Mouse (Mus musculus) cortical plate, adult 2 months (tissue): ENCODE results near the gene Vmn1r215. TPM values are rescaled to one million over a fixed set of nuclear protein-coding genes. Genes with fewer than 3 reads are reported as not detected.
"Not testable (repeated sequence)": the region's sequence is repeated elsewhere in the genome, so short reads cannot be mapped to it uniquely, and the experiment has no call there.

Source experiments
- H3K27ac ChIP-seq: fragments of 200-500 bp; 2 replicates; pipeline ENCODE4 v1.5.1; 2012; ENCODE audit warnings: low read length, control low read depth, inconsistent platforms; ENCODE audit not compliant: insufficient read depth
- H3K4me1 ChIP-seq: fragments of 200-500 bp; 2 replicates; pipeline ENCODE4 v1.6.1; 2011; ENCODE audit warnings: low read length; ENCODE audit not compliant: control insufficient read depth, insufficient read depth
- H3K4me3 ChIP-seq: fragments of 200-500 bp; 2 replicates; pipeline ENCODE4 v1.5.1; 2011; ENCODE audit warnings: mild to moderate bottlenecking, low read length, control low read depth; ENCODE audit not compliant: insufficient read depth
- CTCF ChIP-seq: fragments of 200-500 bp; IDR thresholded peaks from 2 replicates; pipeline ENCODE4 v1.5.1; 2011; ENCODE audit warnings: mild to moderate bottlenecking, control low read depth, low read length; ENCODE audit not compliant: insufficient read depth; ENCODE audit errors: extremely low read depth
- POLR2A ChIP-seq: fragments of 200-500 bp; IDR thresholded peaks from 2 replicates; pipeline ENCODE4 v1.6.1; 2011; ENCODE audit warnings: mild to moderate bottlenecking, low read length, control low read depth; ENCODE audit not compliant: insufficient read depth; ENCODE audit errors: extremely low read depth
- polyA plus RNA-seq: library from polyadenylated mRNA; depleted of rRNA; stranded (reverse); fragments of >200 nt; gene quantifications from 2 replicates; pipeline ENCODE4 v1.2.3, GENCODE M21; 2012; rRNA removed

Vmn1r215 gene
- polyA plus RNA-seq: not detected in 2 replicates

GRCm38 (mm10) chr13:23067725-23068124, at the start of gene Vmn1r215:
Gene Vmn1r215 (plus strand): TSS chr13:23068025.
- H3K4me3 ChIP-seq: no peak within 1 kb of the TSS
- no peaks in the 10 kb centered on the region for H3K4me1 ChIP-seq
- H3K27ac ChIP-seq: no peak within 1 kb of the TSS
- TF ChIP-seq CTCF (no peak), POLR2A (no peak)

GRCm38 (mm10) chr13:23018158-23018557, 49.7 kb upstream of the Vmn1r215 start:
- TF ChIP-seq CTCF (no peak), POLR2A (no peak)

GRCm38 (mm10) chr13:23024812-23025211, 43.0 kb upstream of the Vmn1r215 start:
- Histone ChIP-seq H3K4me3 (no peak overlapping the region), H3K4me1 (no peaks in the 10 kb centered on the region), H3K27ac (no peak overlapping the region)
- TF ChIP-seq POLR2A (no peak), CTCF (no peak)

More at GRCm38 (mm10) chr13:23018158-23018557, 49.7 kb upstream of the Vmn1r215 start:
- Histone ChIP-seq H3K4me3 (no peak overlapping the region), H3K27ac (no peak overlapping the region), H3K4me1 (no peaks in the 10 kb centered on the region)

- Histone ChIP-seq H3K4me1 (no peaks in the 10 kb centered on the region), H3K27ac (no peak within 1 kb of the TSS), H3K4me3 (no peak within 1 kb of the TSS)
- TF ChIP-seq POLR2A (no peak), CTCF (no peak)
These were observed 37.7 kb upstream of the Vmn1r215 start, which contains the start of gene Vmn1r214 for GRCm38 (mm10) chr13:23030118-23030517. Gene Vmn1r214 (plus strand): TSS chr13:23030418.

- TF ChIP-seq CTCF (0 out of 2 replicates have a peak, but pooled peaks have one; percentile 1), POLR2A (no peak)
- Histone ChIP-seq H3K27ac (no peak overlapping the region), H3K4me3 (no peak overlapping the region), H3K4me1 (no peaks in the 10 kb centered on the region)
These were observed 10.0 kb upstream of the Vmn1r215 start for GRCm38 (mm10) chr13:23057778-23058177.

- no peak overlapping the region for H3K27ac ChIP-seq
- TF ChIP-seq CTCF: no peak
- no peak for TF ChIP-seq POLR2A
- no peaks in the 10 kb centered on the region for H3K4me1 ChIP-seq
- no peak overlapping the region for H3K4me3 ChIP-seq
These were observed 1.5 kb downstream of the Vmn1r215 start for GRCm38 (mm10) chr13:23069312-23069711.

GRCm38 (mm10) chr13:23094386-23094785, 26.6 kb downstream of the Vmn1r215 start:
- TF ChIP-seq CTCF: no peak
- H3K4me3 ChIP-seq: no peak overlapping the region
- H3K4me1 ChIP-seq: no peaks in the 10 kb centered on the region
- no peak overlapping the region for H3K27ac ChIP-seq

- not testable (repeated sequence) for H3K4me1 ChIP-seq, H3K27ac ChIP-seq
These were observed 50.3 kb downstream of the Vmn1r215 start, which contains the start of gene Vmn1r217 for GRCm38 (mm10) chr13:23118126-23118525. Gene Vmn1r217 (minus strand): TSS chr13:23118226.

GRCm38 (mm10) chr13:23120611-23121010, 52.8 kb downstream of the Vmn1r215 start:
- H3K4me1 ChIP-seq: no peaks in the 10 kb centered on the region
- no peak overlapping the region for H3K4me3 ChIP-seq
- H3K27ac ChIP-seq: no peak overlapping the region
- no peak for TF ChIP-seq POLR2A
- TF ChIP-seq CTCF: no peak

More at GRCm38 (mm10) chr13:23118126-23118525, 50.3 kb downstream of the Vmn1r215 start, which contains the start of gene Vmn1r217:
- H3K4me3 ChIP-seq: not testable (repeated sequence)

Other genes with a start within 250 kb of the Vmn1r215 start
- not detected in 2 replicates for gene Vmn1r210, start 236.7 kb upstream of the Vmn1r215 start, polyA plus RNA-seq
- gene Vmn1r211, start 210.5 kb upstream of the Vmn1r215 start, polyA plus RNA-seq: not detected in 2 replicates
- not detected in 2 replicates for gene Vmn1r212, start 183.8 kb upstream of the Vmn1r215 start, polyA plus RNA-seq
- not detected in 2 replicates for gene Vmn1r213, start 60.4 kb upstream of the Vmn1r215 start, polyA plus RNA-seq
- gene Vmn1r214, start 37.6 kb upstream of the Vmn1r215 start, polyA plus RNA-seq: not detected in 2 replicates
- not detected in 2 replicates for gene Vmn1r217, start 50.2 kb downstream of the Vmn1r215 start, polyA plus RNA-seq
- gene Vmn1r218, start 65.1 kb downstream of the Vmn1r215 start, polyA plus RNA-seq: not detected in 2 replicates
- gene Vmn1r219, start 91.3 kb downstream of the Vmn1r215 start, polyA plus RNA-seq: not detected in 2 replicates
- gene Vmn1r220, start 120.0 kb downstream of the Vmn1r215 start, polyA plus RNA-seq: not detected in 2 replicates
- gene Vmn1r221, start 146.1 kb downstream of the Vmn1r215 start, polyA plus RNA-seq: not detected in 2 replicates
- gene Vmn1r222, start 167.9 kb downstream of the Vmn1r215 start, polyA plus RNA-seq: not detected in 2 replicates
- not detected in 2 replicates for gene Vmn1r223, start 179.1 kb downstream of the Vmn1r215 start, polyA plus RNA-seq